Mouse (Mus musculus) liver, embryonic 14.5 days (tissue): Measurements from ENCODE around the gene Dhtkd1.

Experiments
- CTCF ChIP-seq: IDR thresholded peaks from 2 replicates; pipeline ENCODE4 v1.5.1; 2016; ENCODE audit warnings: antibody characterized with exemption, low read depth, control low read depth
- EP300 ChIP-seq: IDR thresholded peaks from 2 replicates; pipeline ENCODE4 v1.6.1; 2016; ENCODE audit warnings: antibody characterized with exemption, low read depth

- peak; percentile 71 for TF ChIP-seq CTCF
- no peak for TF ChIP-seq EP300
Observed at GRCm38 (mm10) chr2:5900145-5900544, 42.4 kb downstream of the Dhtkd1 start.
